In the genomic region with DNA sequence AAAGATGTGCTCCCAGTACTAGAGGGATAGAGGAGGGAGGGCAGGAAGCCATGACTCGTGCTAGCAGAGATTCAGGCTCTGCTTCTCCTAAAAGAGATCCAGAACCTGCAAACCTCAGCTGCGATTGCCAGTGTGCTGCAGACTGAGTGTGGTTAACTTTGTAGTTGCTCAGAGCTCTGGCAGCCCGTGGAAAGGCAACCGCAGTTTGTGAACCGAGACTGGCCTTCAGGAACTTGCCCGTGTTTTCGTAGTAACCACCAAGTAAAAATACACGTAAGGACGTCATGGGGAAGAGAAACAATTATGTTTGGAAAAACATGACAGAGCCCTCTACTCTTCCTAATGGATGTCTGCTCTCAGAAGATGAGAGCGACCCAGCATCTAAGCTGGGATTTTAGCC, we compare ENCODE assay signal across 33 mouse cellular contexts. TPM values are rescaled to one million over a fixed set of nuclear protein-coding genes. Genes with fewer than 3 reads are reported as not detected.
DNase-seq lines count a peak whose midpoint lies in the region; ATAC-seq and TF ChIP-seq lines count a peak whose summit lies in the region.
"Had no signal": no experiment of that assay in that cellular context is flagged by ENCODE, and none has a peak within 500 bp of the region (broad histone marks: within the 10 kb centered on the region; RNA-seq: fewer than 3 reads in every experiment).

No protein-coding gene starts in this region.

- H3K9ac ChIP-seq in forebrain, postnatal 0 days: no peak overlapping the region
- H3K9ac ChIP-seq: embryonic facial prominence, embryonic 12.5 days; embryonic facial prominence, embryonic 15.5 days; hindbrain, embryonic 13.5 days had no signal

- no peak for ATAC-seq in forebrain, postnatal 0 days
- ATAC-seq: CD4-positive, CD25-positive, alpha-beta regulatory T cell, adult 4 months; forebrain, embryonic 14.5 days; hindbrain, embryonic 16.5 days had no signal

- H3K27me3 ChIP-seq in forebrain, postnatal 0 days (ENCODE audit: insufficient read depth, low read length): no peaks in the 10 kb centered on the region
- H3K27me3 ChIP-seq: embryonic facial prominence, embryonic 12.5 days; embryonic facial prominence, embryonic 15.5 days; hindbrain, embryonic 13.5 days had no signal

- no peaks in the 10 kb centered on the region for H3K4me1 ChIP-seq in forebrain, postnatal 0 days (ENCODE audit: insufficient read depth)
- H3K4me1 ChIP-seq: embryonic facial prominence, embryonic 12.5 days had no signal

- DNase-seq in heart, adult 11 months: peak; percentile 63
- DNase-seq in heart, postnatal 36 days: no peak
- peak; percentile 14 to 20 for DNase-seq in B cell, adult 2 months
- peak; percentile 80 for DNase-seq in T-cell, adult 2 months (ENCODE audit: low spot score)
- peak; percentile 55 for DNase-seq in naive thymus-derived CD4-positive, alpha-beta T cell, adult 2 months (ENCODE audit: low read depth)
- no peak for DNase-seq in forebrain, postnatal 0 days
- no peak for DNase-seq in lung, postnatal 14 days
- no peak for DNase-seq in gastrocnemius, adult 18-20 months (ENCODE audit: low spot score)
- DNase-seq: adrenal gland, postnatal 10 days; adrenal gland, postnatal 36 days; cerebellum, adult 11 months; cerebellum, adult 2 months; cerebellum, adult 9-11 months; cerebellum, postnatal 25 days; gastrocnemius, postnatal 10 days; gastrocnemius, postnatal 36 days had no signal

- no peak overlapping the region for H3K27ac ChIP-seq in forebrain, postnatal 0 days (ENCODE audit: low read depth, low read length)
- H3K27ac ChIP-seq: embryonic facial prominence, embryonic 12.5 days; embryonic facial prominence, embryonic 15.5 days; hindbrain, embryonic 10.5 days; hindbrain, embryonic 13.5 days had no signal

- intact Hi-C loops in heart, postnatal 36 days (cut with DNase I): no loop called here

- WGBS in forebrain, postnatal 0 days: 90% methylated on average over 10 of the region's 10 CpGs

- TF ChIP-seq CTCF in forebrain, postnatal 0 days (IDR thresholded peaks at IDR 0.05; ENCODE audit: low read depth): no peak

- H3K4me2 ChIP-seq in forebrain, postnatal 0 days (ENCODE audit: low read depth): no peak overlapping the region
- H3K4me2 ChIP-seq: embryonic facial prominence, embryonic 12.5 days; embryonic facial prominence, embryonic 15.5 days; heart, embryonic 11.5 days; hindbrain, embryonic 13.5 days had no signal

- no peak overlapping the region for H3K4me3 ChIP-seq in forebrain, postnatal 0 days (ENCODE audit: low read depth, low read length)
- H3K4me3 ChIP-seq: embryonic facial prominence, embryonic 12.5 days; embryonic facial prominence, embryonic 15.5 days; hindbrain, embryonic 10.5 days; hindbrain, embryonic 13.5 days had no signal

- H3K9me3 ChIP-seq in forebrain, postnatal 0 days (ENCODE audit: low read length): no peaks in the 10 kb centered on the region
- H3K9me3 ChIP-seq: embryonic facial prominence, embryonic 12.5 days; embryonic facial prominence, embryonic 15.5 days; hindbrain, embryonic 10.5 days; hindbrain, embryonic 13.5 days had no signal

- H3K36me3 ChIP-seq in forebrain, postnatal 0 days (ENCODE audit: insufficient read depth): no peaks in the 10 kb centered on the region
- H3K36me3 ChIP-seq: embryonic facial prominence, embryonic 12.5 days; embryonic facial prominence, embryonic 15.5 days; hindbrain, embryonic 10.5 days; hindbrain, embryonic 13.5 days had no signal

RNA-seq across cellular contexts. Expression of a gene that starts 6.9 kb away (rescaled TPM):
- not detected for total RNA-seq in heart, postnatal 36 days (2021)
- total RNA-seq in forebrain, postnatal 0 days (2014; rRNA removed): not detected in 2 replicates
- not detected in 2 replicates for polyA plus RNA-seq in forebrain, postnatal 0 days (2015; fragmentation: Nextera tagmentation; extraction: Ambion mirVana)
- total RNA-seq in gastrocnemius, adult 18-20 months (2021): not detected
- total RNA-seq: common myeloid progenitor, adult 5-6 weeks; ES-E14; gastrocnemius, postnatal 10 days; gastrocnemius, postnatal 36 days; granulocyte monocyte progenitor cell, adult 5-6 weeks; heart, adult 8-10 months had no signal
- polyA plus RNA-seq: CD4-positive, CD25-positive, alpha-beta regulatory T cell, adult 4 months; cerebellum, adult 2 months; embryonic facial prominence, embryonic 12.5 days; embryonic facial prominence, embryonic 15.5 days; forebrain, embryonic 11.5 days; forebrain, embryonic 14.5 days; heart, embryonic 11.5 days; heart, embryonic 14.5 days; heart, postnatal 0 days; hindbrain, embryonic 10.5 days; hindbrain, embryonic 13.5 days; hindbrain, embryonic 16.5 days had no signal

RNA-seq across cellular contexts. Expression of a gene that starts 6.9 kb away (rescaled TPM):
- total RNA-seq in heart, postnatal 36 days (2021): not detected
- not detected in 2 replicates for total RNA-seq in forebrain, postnatal 0 days (2014; rRNA removed)
- not detected in 2 replicates for polyA plus RNA-seq in forebrain, postnatal 0 days (2015; fragmentation: Nextera tagmentation; extraction: Ambion mirVana)
- total RNA-seq in gastrocnemius, adult 18-20 months (2021): not detected
- total RNA-seq: adrenal gland, adult 18-20 months; adrenal gland, postnatal 10 days; adrenal gland, postnatal 36 days; ES-E14; gastrocnemius, postnatal 10 days; gastrocnemius, postnatal 36 days; granulocyte monocyte progenitor cell, adult 5-6 weeks; heart, adult 8-10 months; heart, postnatal 25 days had no signal
- polyA plus RNA-seq: CD4-positive, CD25-positive, alpha-beta regulatory T cell, adult 4 months; cerebellum, adult 2 months; embryonic facial prominence, embryonic 12.5 days; embryonic facial prominence, embryonic 15.5 days; forebrain, embryonic 11.5 days; forebrain, embryonic 14.5 days; heart, embryonic 11.5 days; heart, embryonic 14.5 days; heart, postnatal 0 days; hindbrain, embryonic 10.5 days; hindbrain, embryonic 13.5 days; hindbrain, embryonic 16.5 days had no signal

RNA-seq across cellular contexts. Expression of a gene that starts 44.0 kb away (rescaled TPM):
- under 1 TPM in 1 of 2 experiments, not detected in 1; 0.16 TPM for total RNA-seq in heart, postnatal 36 days (2021)
- 0.08 and 0.24 TPM in 2 replicates for total RNA-seq in forebrain, postnatal 0 days (2014; rRNA removed)
- 0.24 TPM in 1 of 2 replicates, not detected in the other for polyA plus RNA-seq in forebrain, postnatal 0 days (2015; fragmentation: Nextera tagmentation; extraction: Ambion mirVana)
- not detected for total RNA-seq in gastrocnemius, adult 18-20 months (2021)
- total RNA-seq: gastrocnemius, postnatal 36 days had no signal
- polyA plus RNA-seq: cerebellum, adult 2 months; embryonic facial prominence, embryonic 12.5 days; forebrain, embryonic 11.5 days; forebrain, embryonic 14.5 days; heart, embryonic 11.5 days; heart, embryonic 14.5 days; heart, postnatal 0 days; hindbrain, embryonic 10.5 days; hindbrain, embryonic 13.5 days had no signal

RNA-seq across cellular contexts. Expression of a gene that starts 54.3 kb away (rescaled TPM):
- total RNA-seq in heart, postnatal 36 days (2021): not detected
- total RNA-seq in forebrain, postnatal 0 days (2014; rRNA removed): not detected in 2 replicates
- 0.11 TPM in 1 of 2 replicates, not detected in the other for polyA plus RNA-seq in forebrain, postnatal 0 days (2015; fragmentation: Nextera tagmentation; extraction: Ambion mirVana)
- not detected for total RNA-seq in gastrocnemius, adult 18-20 months (2021)
- total RNA-seq: adrenal gland, postnatal 36 days had no signal
- polyA plus RNA-seq: cerebellum, adult 2 months; embryonic facial prominence, embryonic 12.5 days; forebrain, embryonic 11.5 days; forebrain, embryonic 14.5 days; heart, embryonic 11.5 days; heart, postnatal 0 days; hindbrain, embryonic 10.5 days; hindbrain, embryonic 13.5 days; hindbrain, embryonic 16.5 days had no signal

RNA-seq across cellular contexts. Expression of a gene that starts 57.9 kb away (rescaled TPM):
- under 1 TPM in 1 of 2 experiments, not detected in 1; 0.38 TPM for total RNA-seq in heart, postnatal 36 days (2021)
- 0.38 and 0.54 TPM in 2 replicates for total RNA-seq in forebrain, postnatal 0 days (2014; rRNA removed)
- polyA plus RNA-seq in forebrain, postnatal 0 days (2015; fragmentation: Nextera tagmentation; extraction: Ambion mirVana): 0.36 and 0.41 TPM in 2 replicates
- not detected for total RNA-seq in gastrocnemius, adult 18-20 months (2021)
- total RNA-seq: ES-E14; gastrocnemius, postnatal 36 days had no signal
- polyA plus RNA-seq: heart, postnatal 0 days had no signal

Comparison
In these comparisons a context has a peak if more than half of its experiments do, and no peak if none do; other contexts are left out.
1. DNase-seq: peak in heart, adult 11 months (single experiment), B cell, adult 2 months (2 of 2), T-cell, adult 2 months (single experiment) and naive thymus-derived CD4-positive, alpha-beta T cell, adult 2 months (single experiment); none in heart, postnatal 36 days (0 of 2), forebrain, postnatal 0 days (single experiment), lung, postnatal 14 days (single experiment) and gastrocnemius, adult 18-20 months (single experiment).